Mouse (Mus musculus): ENCODE measurements around the gene Fto.

Fto gene

DNA sequence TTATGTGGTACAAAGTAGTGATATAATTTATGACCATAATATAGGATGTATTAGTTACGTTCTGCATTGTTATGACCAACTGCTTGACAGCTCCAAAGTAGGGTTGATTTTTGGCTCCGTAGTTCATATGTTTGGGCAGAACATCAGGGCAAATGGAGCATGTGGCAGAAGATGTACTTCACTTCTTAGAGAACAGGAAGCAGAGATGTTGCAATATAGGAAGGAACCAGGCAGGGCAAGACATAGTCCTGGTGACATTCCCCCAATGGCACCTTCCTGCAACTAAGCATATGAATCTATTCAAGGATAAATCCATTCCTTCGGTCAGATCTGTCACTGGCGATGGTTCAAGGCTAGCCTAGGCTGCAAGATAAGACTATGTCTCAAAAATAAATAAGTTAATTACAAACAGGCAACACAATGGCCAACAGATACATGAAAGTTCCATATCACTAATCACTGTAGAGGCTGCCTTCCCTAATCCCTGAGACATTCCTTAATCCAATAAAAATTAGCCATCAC lies 44.2 kb downstream of the Fto start:
- DNase-seq (ENCODE audit: low spot score) = no peak

GRCm38 (mm10) chr8:91358016-91358415 lies 44.7 kb downstream of the Fto start:
- DNase-seq (ENCODE audit: low spot score) = no peak

- DNase-seq (ENCODE audit: low spot score) = no peak
Measured at GRCm38 (mm10) chr8:91359511-91359910, 46.2 kb downstream of the Fto start.

GRCm38 (mm10) chr8:91360644-91361357 lies 47.5 kb downstream of the Fto start:
- DNase-seq (ENCODE audit: low spot score) = no peak

DNA sequence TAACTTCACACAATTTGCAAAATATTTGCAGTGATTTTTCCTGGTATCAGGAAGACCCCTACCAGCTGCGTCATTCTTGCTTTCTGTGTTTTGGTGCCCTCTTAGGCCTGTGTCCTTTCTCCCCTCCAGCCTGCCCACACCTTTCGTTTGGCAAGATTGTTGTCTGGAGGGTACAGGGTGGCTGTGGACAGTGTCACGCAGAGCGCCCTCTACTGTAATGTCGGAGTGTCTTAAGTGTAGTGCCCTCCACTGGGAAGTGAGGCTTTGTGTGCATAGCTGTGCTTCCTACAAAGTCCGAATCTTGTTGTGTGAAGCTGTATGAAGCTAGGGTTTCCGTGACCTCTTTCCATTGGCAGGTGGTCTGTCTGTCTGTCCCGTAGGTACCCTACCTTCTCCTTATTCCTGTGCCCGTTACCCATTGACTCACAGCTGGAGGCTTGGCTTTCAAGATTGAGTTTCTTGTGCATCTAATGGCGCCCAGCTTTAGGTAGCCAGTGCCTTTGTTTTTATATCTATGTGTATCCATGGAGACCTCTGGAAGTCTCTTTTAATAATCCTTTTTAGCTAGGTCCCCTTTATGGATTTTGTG lies 50.0 kb downstream of the Fto start:
- DNase-seq (ENCODE audit: low spot score) = no peak

- no peak for DNase-seq (ENCODE audit: low spot score)
Measured at GRCm38 (mm10) chr8:91364216-91364615, 50.9 kb downstream of the Fto start.

DNA sequence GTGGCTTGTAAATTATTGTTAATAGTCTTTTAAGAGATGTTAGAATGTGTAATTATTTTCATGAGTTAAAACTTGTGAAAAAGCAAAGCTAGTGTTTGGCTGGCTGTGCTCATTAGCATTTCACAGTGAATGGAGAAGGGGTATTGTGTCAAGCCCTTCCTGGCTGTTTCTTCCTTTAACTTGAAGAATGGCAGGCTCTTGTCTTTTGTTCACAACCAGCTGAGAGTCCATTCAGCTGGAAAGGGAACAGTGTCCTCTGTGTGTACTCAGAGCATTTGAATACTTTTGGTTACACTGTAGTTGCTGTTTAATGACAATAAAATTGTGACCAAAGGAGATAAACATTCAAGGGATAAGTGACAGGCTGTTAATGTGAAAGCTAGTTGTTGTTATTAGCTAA lies 52.5 kb downstream of the Fto start:
- peak; percentile 75 for DNase-seq (ENCODE audit: low spot score)

- DNase-seq (ENCODE audit: low spot score) = peak; percentile 68
Measured at GRCm38 (mm10) chr8:91370899-91371298, 57.6 kb downstream of the Fto start.

- no peak for DNase-seq (ENCODE audit: low spot score)
Measured at GRCm38 (mm10) chr8:91371995-91372394, 58.7 kb downstream of the Fto start.

- no peak for DNase-seq (ENCODE audit: low spot score)
Measured at GRCm38 (mm10) chr8:91372780-91373577, 59.7 kb downstream of the Fto start.

DNA sequence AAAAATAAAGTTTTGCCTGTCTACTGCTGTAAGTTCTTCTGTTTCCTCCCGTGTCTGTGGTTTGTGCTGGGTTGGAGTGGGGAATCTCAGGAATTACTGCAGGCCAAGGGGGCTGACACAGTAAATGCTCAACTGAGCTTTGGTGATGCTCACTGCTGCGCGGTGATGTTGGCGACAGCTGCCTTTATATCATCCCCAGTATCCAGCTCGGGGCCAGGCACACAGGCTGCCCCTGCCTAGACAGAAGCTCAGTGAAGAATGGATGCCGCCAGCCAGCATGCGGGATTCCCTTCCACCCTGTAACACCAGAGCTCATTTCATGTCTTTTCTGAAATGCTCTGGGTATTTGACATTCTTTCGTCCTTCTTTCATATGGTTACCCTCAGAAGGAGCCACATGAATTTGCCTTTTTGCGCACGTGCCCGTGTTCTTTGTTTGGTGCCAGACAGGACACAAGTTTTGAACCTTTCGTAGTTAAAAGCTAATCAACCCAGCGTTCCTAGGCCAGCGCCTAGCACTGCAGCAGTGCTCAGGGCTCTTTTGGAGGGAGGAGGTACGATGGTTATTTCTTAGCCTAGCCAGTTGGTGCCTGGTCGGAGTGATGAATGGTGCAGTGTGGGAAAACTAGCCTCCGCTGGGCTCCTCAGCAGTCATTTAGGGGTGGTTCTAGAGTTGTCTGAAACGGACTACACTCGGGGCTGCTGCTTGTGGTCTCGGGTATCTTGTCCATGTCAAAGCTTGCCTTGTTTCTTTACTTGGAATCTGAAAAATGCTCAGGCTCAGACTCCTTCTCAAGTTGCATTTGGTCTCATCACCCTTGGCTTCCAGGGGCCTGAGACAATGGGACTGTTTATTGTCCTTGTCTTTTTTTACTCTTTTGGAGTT lies 62.0 kb downstream of the Fto start:
- peak; percentile 53 for DNase-seq (ENCODE audit: low spot score)

DNA sequence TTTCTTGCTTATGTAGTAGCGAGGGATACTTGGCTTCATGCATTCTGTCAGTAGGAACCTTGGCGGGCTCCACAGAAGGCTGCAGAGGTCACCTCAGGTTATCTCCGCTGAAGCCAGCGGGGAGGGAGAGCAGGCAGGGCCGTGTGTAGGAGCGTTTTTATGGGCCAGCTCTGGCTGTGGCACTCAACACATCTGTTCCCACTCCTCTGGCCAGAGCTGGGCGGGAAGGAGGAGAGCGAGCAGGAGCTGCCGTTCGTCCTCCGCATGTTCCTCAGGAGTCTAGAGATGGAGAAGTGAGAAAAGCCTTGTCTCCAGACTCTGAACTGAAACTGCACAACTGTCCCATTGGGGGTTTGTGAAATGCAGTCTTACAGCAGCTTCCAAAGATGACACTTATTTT lies 63.5 kb downstream of the Fto start:
- DNase-seq (ENCODE audit: low spot score) = peak; percentile 57

DNA sequence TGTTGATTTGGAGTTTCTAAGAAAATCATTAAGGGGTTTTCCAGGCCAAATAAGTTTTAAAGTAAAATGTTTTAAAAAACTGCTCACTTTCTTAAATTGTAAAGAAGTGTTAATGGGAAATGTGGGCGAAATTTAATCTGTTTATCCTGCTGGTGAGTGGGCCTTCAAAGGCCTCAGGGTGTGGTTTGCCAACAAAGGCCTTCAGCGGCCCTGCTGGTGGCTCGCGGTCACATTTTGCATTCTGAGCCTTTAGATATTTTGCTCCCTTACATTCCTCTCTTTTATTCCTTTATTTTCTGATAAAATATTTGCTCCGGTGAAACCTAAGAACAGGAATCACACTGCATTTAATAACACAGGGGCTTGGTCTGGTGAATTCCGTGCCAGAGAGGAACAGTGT lies 64.0 kb downstream of the Fto start:
- no peak for DNase-seq (ENCODE audit: low spot score)

GRCm38 (mm10) chr8:91378846-91379499 lies 65.6 kb downstream of the Fto start:
- DNase-seq (ENCODE audit: low spot score) = peak; percentile 89

DNA sequence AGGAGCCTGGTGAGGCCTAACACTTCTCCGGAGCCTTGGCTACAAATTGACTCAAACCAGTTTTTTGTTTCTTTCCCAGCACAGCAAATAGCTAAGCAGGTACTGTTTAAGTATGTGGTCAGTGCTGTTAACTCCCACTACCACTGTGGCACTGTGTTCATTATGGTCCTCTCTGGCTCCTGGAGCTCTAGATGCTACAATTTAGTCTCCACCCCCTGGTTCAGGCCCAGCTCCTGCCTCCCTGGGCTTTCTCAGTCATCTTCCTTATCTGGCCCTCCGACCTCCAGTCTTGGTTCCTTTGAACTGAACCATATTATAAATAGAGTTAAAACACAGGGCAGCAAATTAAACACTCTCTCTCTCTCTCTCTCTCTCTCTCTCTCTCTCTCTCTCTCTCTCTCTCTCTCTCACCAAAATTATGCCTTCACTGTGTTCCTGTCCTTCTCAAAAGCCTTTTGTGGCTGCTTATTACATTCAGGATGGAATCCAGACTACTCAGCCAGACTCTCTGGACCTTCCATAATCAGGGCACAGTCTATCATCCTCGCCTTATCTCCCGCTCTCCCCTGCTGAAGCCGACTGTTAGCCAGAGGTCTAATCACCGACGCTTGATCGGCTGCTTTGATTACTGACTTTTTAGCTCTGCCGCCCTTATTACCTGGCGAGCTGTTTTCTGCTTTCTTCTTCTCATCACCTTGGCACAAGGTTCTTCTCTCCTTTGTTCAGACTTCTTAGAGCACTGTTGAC lies 67.6 kb downstream of the Fto start:
- DNase-seq (ENCODE audit: low spot score) = peak; percentile 56

- peak; percentile 42 for DNase-seq (ENCODE audit: low spot score)
Measured at GRCm38 (mm10) chr8:91381543-91382106, 68.3 kb downstream of the Fto start.

GRCm38 (mm10) chr8:91383210-91383609 lies 69.9 kb downstream of the Fto start:
- no peak for DNase-seq (ENCODE audit: low spot score)

GRCm38 (mm10) chr8:91383811-91384210 lies 70.5 kb downstream of the Fto start:
- DNase-seq (ENCODE audit: low spot score) = peak; percentile 31

- DNase-seq (ENCODE audit: low spot score) = no peak
Measured at GRCm38 (mm10) chr8:91384389-91384788, 71.1 kb downstream of the Fto start.

DNA sequence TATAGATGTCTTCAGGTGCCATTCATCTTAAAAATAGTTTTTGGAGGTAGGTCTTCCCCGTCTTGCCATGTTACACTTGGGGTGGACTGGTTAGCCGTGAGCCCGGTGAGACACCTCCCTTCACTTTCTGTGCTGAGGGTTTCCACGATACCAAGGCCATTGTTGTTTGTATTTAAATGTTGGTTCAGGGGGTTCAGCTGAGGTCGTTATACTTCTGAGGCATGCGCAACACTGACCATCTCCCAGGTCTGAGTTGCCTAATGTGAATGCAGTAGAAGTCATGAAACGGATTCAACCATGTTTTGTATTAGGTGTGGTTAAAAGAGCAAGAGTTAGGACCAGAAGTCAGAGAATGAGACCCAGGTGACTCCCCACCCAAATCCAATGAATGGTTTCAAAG lies 72.5 kb downstream of the Fto start:
- DNase-seq (ENCODE audit: low spot score) = no peak
